Mouse (Mus musculus) neural tube, embryonic 15.5 days (tissue): ENCODE results near the gene Trpm2. TPM values are rescaled to one million over a fixed set of nuclear protein-coding genes. Genes with fewer than 3 reads are reported as not detected.

Experiments
- ATAC-seq: fragments of 200-750 bp; cut with Nextera tagmentation; 2 replicates; pipeline ENCODE4 v1.8.0; 2017; ENCODE audit warnings: mild to moderate bottlenecking, moderate TSS enrichment, moderate library complexity; ENCODE audit not compliant: low FRiP score
- H3K27ac ChIP-seq: fragments of 300-500 bp; sonication (generic); replicated peaks from 2 replicates; pipeline ENCODE4 v1.5.1; 2015; ENCODE audit warnings: mild to moderate bottlenecking, inconsistent platforms
- H3K27me3 ChIP-seq: fragments of 300-500 bp; sonication (generic); replicated peaks from 2 replicates; pipeline ENCODE4 v1.6.1; 2015; ENCODE audit warnings: inconsistent platforms
- H3K36me3 ChIP-seq: fragments of 300-500 bp; sonication (generic); 2 replicates; pipeline ENCODE4 v1.6.1; 2015; ENCODE audit warnings: inconsistent platforms
- H3K4me1 ChIP-seq: fragments of 300-500 bp; sonication (generic); 2 replicates; pipeline ENCODE4 v1.6.1; 2015; ENCODE audit warnings: inconsistent platforms
- H3K4me2 ChIP-seq: fragments of 300-500 bp; sonication (generic); 2 replicates; pipeline ENCODE4 v1.6.1; 2015; ENCODE audit warnings: inconsistent platforms, mild to moderate bottlenecking, moderate library complexity
- H3K4me3 ChIP-seq: fragments of 300-500 bp; sonication (generic); replicated peaks from 2 replicates; pipeline ENCODE4 v1.5.1; 2015; ENCODE audit warnings: mild to moderate bottlenecking, inconsistent platforms
- H3K9ac ChIP-seq: fragments of 300-500 bp; sonication (generic); replicated peaks from 2 replicates; pipeline ENCODE4 v1.6.1; 2015; ENCODE audit warnings: mild to moderate bottlenecking, inconsistent platforms
- H3K9me3 ChIP-seq: fragments of 300-500 bp; sonication (generic); replicated peaks from 2 replicates; pipeline ENCODE4 v1.6.1; 2016; ENCODE audit warnings: inconsistent platforms
- WGBS: fragments of 180-500 bp; shearing (Covaris S2); methylation state at CpG from one replicate; pipeline ENCODE4 v1.1.7; 2015; ENCODE audit warnings: mixed read lengths; 5-methylcytosine and 5-hydroxymethylcytosine counted together
- polyA plus RNA-seq: library from polyadenylated mRNA; unstranded; fragments of >200 nt; fragmentation: Nextera tagmentation; extraction: Ambion mirVana; gene quantifications from 2 replicates; pipeline ENCODE4 v1.2.1, GENCODE M21; 2015

Gene Trpm2
- polyA plus RNA-seq, 1 experiment from 2014 or later: 9.5 TPM

- H3K9ac ChIP-seq: peak overlapping the region; percentile 94
- 63% methylated on average over 3 of the region's 3 CpGs for WGBS
Observed at GRCm38 (mm10) chr10:78008169-78008568, 37.8 kb upstream of the Trpm2 start.

GRCm38 (mm10) chr10:78007203-78007602 lies 36.8 kb upstream of the Trpm2 start:
- no peak overlapping the region for H3K4me3 ChIP-seq
- H3K27me3 ChIP-seq: no peaks in the 10 kb centered on the region
- H3K9me3 ChIP-seq: no peaks in the 10 kb centered on the region
- ATAC-seq: no peak
- peaks cover 43% of the 10 kb centered on the region for H3K4me1 ChIP-seq
- H3K36me3 ChIP-seq: peaks cover 11% of the 10 kb centered on the region
- H3K9ac ChIP-seq: no peak overlapping the region
- H3K4me2 ChIP-seq: peak overlapping the region; percentile 81
- 20% methylated on average over 7 of the region's 7 CpGs for WGBS
- H3K27ac ChIP-seq: no peak overlapping the region

More at GRCm38 (mm10) chr10:78008169-78008568, 37.8 kb upstream of the Trpm2 start:
- H3K27me3 ChIP-seq: no peaks in the 10 kb centered on the region
- no peak overlapping the region for H3K27ac ChIP-seq
- ATAC-seq: no peak
- H3K4me3 ChIP-seq: peak overlapping the region; percentile 88
- H3K9me3 ChIP-seq: no peaks in the 10 kb centered on the region
- H3K4me1 ChIP-seq: peaks cover 43% of the 10 kb centered on the region
- peaks cover 5% of the 10 kb centered on the region; the same call in 1 of the 2 replicates for H3K36me3 ChIP-seq
- H3K4me2 ChIP-seq: peak overlapping the region; percentile 81

- peaks cover 43% of the 10 kb centered on the region for H3K4me1 ChIP-seq
- H3K36me3 ChIP-seq: peaks cover 24% of the 10 kb centered on the region
- H3K4me3 ChIP-seq: no peak overlapping the region
- no peak overlapping the region for H3K27ac ChIP-seq
- no peaks in the 10 kb centered on the region for H3K9me3 ChIP-seq
- WGBS: 88% methylated on average over 4 of the region's 4 CpGs
- H3K27me3 ChIP-seq: no peaks in the 10 kb centered on the region
- H3K9ac ChIP-seq: no peak overlapping the region
- no peak for ATAC-seq
- no peak overlapping the region for H3K4me2 ChIP-seq
Observed at GRCm38 (mm10) chr10:78005791-78006438, 35.6 kb upstream of the Trpm2 start.

- Histone ChIP-seq H3K9me3 (no peaks in the 10 kb centered on the region), H3K36me3 (peaks cover 37% of the 10 kb centered on the region), H3K4me3 (no peak overlapping the region), H3K4me2 (no peak overlapping the region), H3K4me1 (peaks cover 37% of the 10 kb centered on the region), H3K9ac (no peak overlapping the region), H3K27ac (no peak overlapping the region), H3K27me3 (no peaks in the 10 kb centered on the region)
- no peak for ATAC-seq
- WGBS: 92% methylated on average over 3 of the region's 3 CpGs
Observed at GRCm38 (mm10) chr10:78004479-78005100, 34.2 kb upstream of the Trpm2 start.

DNA sequence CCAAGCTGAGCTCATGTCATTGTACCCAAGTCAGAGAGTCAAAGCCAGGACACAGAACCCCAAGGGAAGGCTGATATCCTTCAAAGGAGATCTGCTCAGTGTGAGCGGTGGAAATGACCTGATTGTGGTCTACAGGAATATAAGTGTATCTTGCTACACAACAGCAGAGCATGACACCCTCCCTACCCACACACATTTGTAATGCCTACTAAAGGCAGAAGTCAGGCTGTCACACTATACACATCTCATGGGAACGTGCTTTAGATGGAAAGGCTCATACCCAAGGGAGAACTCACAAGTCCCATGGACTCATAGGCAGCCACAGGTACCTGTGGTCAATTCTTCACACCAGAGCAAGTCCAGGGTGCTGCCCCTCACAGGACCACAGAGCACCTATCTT lies 32.0 kb upstream of the Trpm2 start:
- peaks cover 59% of the 10 kb centered on the region for H3K36me3 ChIP-seq
- H3K4me3 ChIP-seq: no peak overlapping the region
- WGBS: 95% methylated on average over 2 of the region's 2 CpGs
- no peak overlapping the region for H3K4me2 ChIP-seq
- H3K4me1 ChIP-seq: peaks cover 20% of the 10 kb centered on the region
- H3K27me3 ChIP-seq: no peaks in the 10 kb centered on the region
- no peak overlapping the region for H3K27ac ChIP-seq
- H3K9ac ChIP-seq: no peak overlapping the region
- no peaks in the 10 kb centered on the region for H3K9me3 ChIP-seq
- ATAC-seq: no peak

DNA sequence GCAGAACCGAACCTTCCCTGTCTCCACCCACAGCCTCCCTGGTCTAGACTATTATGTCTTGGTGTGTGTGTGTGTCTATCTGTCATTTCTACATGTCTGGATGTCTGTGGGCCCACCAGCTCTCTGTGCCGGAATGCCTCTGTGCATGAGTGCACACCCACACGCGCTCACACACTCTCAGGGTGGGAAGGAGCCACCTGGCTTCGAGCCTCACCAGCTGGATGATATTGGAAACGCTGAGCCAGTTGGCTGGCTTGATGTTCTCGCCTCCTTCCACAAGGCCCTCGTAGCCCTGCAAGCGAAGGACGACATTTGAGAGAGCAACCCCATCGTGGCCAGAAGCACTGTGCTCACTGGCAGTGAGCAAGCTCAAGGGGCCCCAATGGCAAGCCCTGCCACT lies 31.4 kb upstream of the Trpm2 start:
- H3K36me3 ChIP-seq: peaks cover 62% of the 10 kb centered on the region
- no peak overlapping the region for H3K4me3 ChIP-seq
- no peak overlapping the region for H3K9ac ChIP-seq
- WGBS: 96% methylated on average over 11 of the region's 11 CpGs
- peaks cover 15% of the 10 kb centered on the region for H3K4me1 ChIP-seq
- H3K27me3 ChIP-seq: no peaks in the 10 kb centered on the region
- no peaks in the 10 kb centered on the region for H3K9me3 ChIP-seq
- no peak overlapping the region for H3K27ac ChIP-seq
- no peak overlapping the region for H3K4me2 ChIP-seq
- ATAC-seq: no peak

DNA sequence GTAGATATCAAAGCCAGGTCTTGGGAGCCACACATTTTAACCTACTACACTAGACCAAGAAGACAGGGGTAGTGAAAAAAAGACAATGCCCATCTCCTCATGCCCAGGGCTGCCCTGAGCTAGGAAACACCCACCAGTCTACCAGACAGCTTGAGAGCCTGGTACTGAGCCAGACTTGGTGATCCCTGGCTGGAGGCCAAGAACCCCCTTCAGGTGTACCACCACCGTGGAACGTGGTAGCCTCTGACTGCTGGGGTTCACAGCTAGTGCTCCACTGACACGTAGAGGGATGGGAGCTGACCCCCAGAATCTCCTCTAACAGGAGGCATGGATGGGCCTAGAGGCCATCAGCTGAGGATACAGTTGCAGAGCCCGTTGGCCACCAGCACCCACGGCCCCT lies 29.8 kb upstream of the Trpm2 start:
- H3K4me2 ChIP-seq: no peak overlapping the region
- H3K27me3 ChIP-seq: no peaks in the 10 kb centered on the region
- H3K9me3 ChIP-seq: no peaks in the 10 kb centered on the region
- no peak overlapping the region for H3K9ac ChIP-seq
- no peak overlapping the region for H3K4me3 ChIP-seq
- no peak overlapping the region for H3K27ac ChIP-seq
- ATAC-seq: no peak
- no peaks in the 10 kb centered on the region for H3K4me1 ChIP-seq
- H3K36me3 ChIP-seq: peaks cover 76% of the 10 kb centered on the region
- 91% methylated on average over 5 of the region's 5 CpGs for WGBS

DNA sequence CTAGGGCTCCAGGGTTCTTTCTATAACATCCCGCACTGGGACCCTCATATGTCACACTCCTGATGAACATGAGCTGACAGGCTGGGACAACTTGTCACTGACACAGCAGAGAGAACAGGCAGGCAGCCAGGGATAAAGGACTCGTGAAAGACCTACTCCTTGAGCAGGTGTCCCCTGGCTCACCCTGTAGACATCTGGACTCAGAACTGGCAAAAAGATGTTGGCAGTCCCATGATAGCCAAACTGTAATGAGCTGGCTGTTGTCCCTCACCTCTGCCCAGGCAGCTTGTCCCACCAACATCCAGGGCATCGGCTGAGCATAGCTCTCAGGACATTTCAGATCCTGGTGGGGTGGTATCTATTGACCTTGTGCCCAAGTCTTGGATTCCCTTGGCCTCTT lies 25.3 kb upstream of the Trpm2 start:
- H3K4me1 ChIP-seq: no peaks in the 10 kb centered on the region
- H3K9ac ChIP-seq: no peak overlapping the region
- no peak for ATAC-seq
- peaks cover 87% of the 10 kb centered on the region for H3K36me3 ChIP-seq
- no peaks in the 10 kb centered on the region for H3K27me3 ChIP-seq
- H3K27ac ChIP-seq: no peak overlapping the region
- H3K9me3 ChIP-seq: no peaks in the 10 kb centered on the region
- 93% methylated on average over 3 of the region's 3 CpGs for WGBS
- no peak overlapping the region for H3K4me3 ChIP-seq
- H3K4me2 ChIP-seq: no peak overlapping the region

GRCm38 (mm10) chr10:77985775-77986174 lies 15.4 kb upstream of the Trpm2 start:
- H3K27me3 ChIP-seq: no peaks in the 10 kb centered on the region
- H3K4me3 ChIP-seq: no peak overlapping the region
- no peak overlapping the region for H3K27ac ChIP-seq
- H3K4me2 ChIP-seq: no peak overlapping the region
- 81% methylated on average over 5 of the region's 5 CpGs for WGBS
- peaks cover 58% of the 10 kb centered on the region for H3K36me3 ChIP-seq
- no peaks in the 10 kb centered on the region for H3K9me3 ChIP-seq
- no peak overlapping the region for H3K9ac ChIP-seq
- 0 out of 2 replicates have a peak, but pooled peaks cover 3% of the 10 kb centered on the region for H3K4me1 ChIP-seq
- no peak for ATAC-seq

DNA sequence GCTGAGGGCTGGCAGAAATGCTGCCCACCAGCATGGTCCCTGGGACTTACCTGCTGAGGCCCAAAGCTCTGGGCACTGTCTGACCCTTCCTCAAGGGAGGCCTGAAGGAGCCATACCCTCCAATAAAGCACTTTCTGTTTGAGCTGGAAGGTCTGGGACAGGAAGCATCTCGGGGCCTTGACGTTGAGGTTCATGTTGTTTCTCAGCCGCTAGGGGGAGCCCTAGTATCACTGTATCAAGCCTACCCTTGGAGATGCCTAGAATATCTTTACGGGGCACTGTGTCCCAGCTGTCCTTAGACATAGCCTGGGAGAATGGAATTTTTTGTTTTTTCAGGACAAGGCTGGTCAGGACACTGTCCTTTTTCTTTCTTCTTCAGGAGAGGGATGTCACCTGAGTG lies 14.3 kb upstream of the Trpm2 start:
- Histone ChIP-seq H3K4me2 (no peak overlapping the region), H3K27ac (no peak overlapping the region), H3K36me3 (peaks cover 57% of the 10 kb centered on the region), H3K9me3 (no peaks in the 10 kb centered on the region), H3K9ac (no peak overlapping the region), H3K27me3 (no peaks in the 10 kb centered on the region), H3K4me1 (0 out of 2 replicates have a peak, but pooled peaks cover 3% of the 10 kb centered on the region), H3K4me3 (no peak overlapping the region)
- 1% methylated on average over 4 of the region's 4 CpGs for WGBS
- no peak for ATAC-seq

- peak within 1 kb of the TSS; percentile 88 for H3K27ac ChIP-seq
- peaks cover 13% of the 10 kb centered on the region for H3K4me1 ChIP-seq
- H3K36me3 ChIP-seq: peaks cover 24% of the 10 kb centered on the region
- H3K27me3 ChIP-seq: no peaks in the 10 kb centered on the region
- H3K9ac ChIP-seq: peak within 1 kb of the TSS; percentile 72
- peak within 1 kb of the TSS; percentile 80 for H3K4me2 ChIP-seq
- peak; percentile 96 for ATAC-seq
- peak within 1 kb of the TSS; percentile 65 for H3K4me3 ChIP-seq
- under 1% methylated on average over 57 of the region's 57 CpGs for whole genome bisulfite sequencing
- no peaks in the 10 kb centered on the region for H3K9me3 ChIP-seq
Observed at GRCm38 (mm10) chr10:77978351-77979350, 8.3 kb upstream of the Trpm2 start, which contains the start of gene 1810043G02Rik. Gene 1810043G02Rik, plus strand, starts transcription at chr10:77978524.
